Mouse (Mus musculus): ENCODE results near the gene Snrnp70. TPM values are rescaled to one million over a fixed set of nuclear protein-coding genes. Genes with fewer than 3 reads are reported as not detected.
"Not testable (repeated sequence)": the region's sequence is repeated elsewhere in the genome, so short reads cannot be mapped to it uniquely, and the experiment has no call there.

The Snrnp70 gene
- total RNA-seq, 1 experiment from 2014 or later: 324 TPM

GRCm38 (mm10) chr7:45370475-45371311, 24.8 kb downstream of the Snrnp70 start, which contains the start of gene Lin7b:
Lin7b (minus strand) TSS chr7:45370583.
- ATAC-seq (replicated peaks; ENCODE audit: insufficient number of reproducible peaks, low FRiP score, low TSS enrichment, poor library complexity, severe bottlenecking): peak; percentile 69

- ATAC-seq (replicated peaks; ENCODE audit: insufficient number of reproducible peaks, low FRiP score, low TSS enrichment, poor library complexity, severe bottlenecking): no peak
Observed at GRCm38 (mm10) chr7:45369836-45370474, 25.6 kb downstream of the Snrnp70 start.

- ATAC-seq (replicated peaks; ENCODE audit: insufficient number of reproducible peaks, low FRiP score, low TSS enrichment, poor library complexity, severe bottlenecking): no peak
Observed at GRCm38 (mm10) chr7:45369022-45369745, 26.4 kb downstream of the Snrnp70 start.

- ATAC-seq (replicated peaks; ENCODE audit: insufficient number of reproducible peaks, low FRiP score, low TSS enrichment, poor library complexity, severe bottlenecking): no peak
Observed at GRCm38 (mm10) chr7:45368178-45368577, 27.4 kb downstream of the Snrnp70 start.

- ATAC-seq (replicated peaks; ENCODE audit: insufficient number of reproducible peaks, low FRiP score, low TSS enrichment, poor library complexity, severe bottlenecking): peak; percentile 82
Observed at GRCm38 (mm10) chr7:45367020-45367880, 28.3 kb downstream of the Snrnp70 start.

- ATAC-seq (replicated peaks; ENCODE audit: insufficient number of reproducible peaks, low FRiP score, low TSS enrichment, poor library complexity, severe bottlenecking): no peak
Observed at GRCm38 (mm10) chr7:45366652-45367019, 28.9 kb downstream of the Snrnp70 start, which contains the start of gene Ppfia3. Ppfia3 (minus strand) TSS chr7:45367019.

- no peak for ATAC-seq (replicated peaks; ENCODE audit: insufficient number of reproducible peaks, low FRiP score, low TSS enrichment, poor library complexity, severe bottlenecking)
Observed at GRCm38 (mm10) chr7:45365742-45366651, 29.5 kb downstream of the Snrnp70 start.

- ATAC-seq (replicated peaks; ENCODE audit: insufficient number of reproducible peaks, low FRiP score, low TSS enrichment, poor library complexity, severe bottlenecking): no peak
Observed at GRCm38 (mm10) chr7:45363983-45364382, 31.6 kb downstream of the Snrnp70 start.

- ATAC-seq (replicated peaks; ENCODE audit: insufficient number of reproducible peaks, low FRiP score, low TSS enrichment, poor library complexity, severe bottlenecking): no peak
Observed at GRCm38 (mm10) chr7:45362801-45363200, 32.7 kb downstream of the Snrnp70 start.

GRCm38 (mm10) chr7:45361243-45361804, 34.2 kb downstream of the Snrnp70 start:
- peak; percentile 68 for ATAC-seq (replicated peaks; ENCODE audit: insufficient number of reproducible peaks, low FRiP score, low TSS enrichment, poor library complexity, severe bottlenecking)

GRCm38 (mm10) chr7:45360404-45361125, 35.0 kb downstream of the Snrnp70 start:
- ATAC-seq (replicated peaks; ENCODE audit: insufficient number of reproducible peaks, low FRiP score, low TSS enrichment, poor library complexity, severe bottlenecking): no peak

- not testable (repeated sequence) for ATAC-seq (replicated peaks; ENCODE audit: insufficient number of reproducible peaks, low FRiP score, low TSS enrichment, poor library complexity, severe bottlenecking)
Observed at GRCm38 (mm10) chr7:45359081-45359480, 36.5 kb downstream of the Snrnp70 start.

GRCm38 (mm10) chr7:45356087-45356486, 39.5 kb downstream of the Snrnp70 start:
- ATAC-seq (replicated peaks; ENCODE audit: insufficient number of reproducible peaks, low FRiP score, low TSS enrichment, poor library complexity, severe bottlenecking): no peak

GRCm38 (mm10) chr7:45355318-45356020, 40.1 kb downstream of the Snrnp70 start:
- no peak for ATAC-seq (replicated peaks; ENCODE audit: insufficient number of reproducible peaks, low FRiP score, low TSS enrichment, poor library complexity, severe bottlenecking)

GRCm38 (mm10) chr7:45353041-45353440, 42.5 kb downstream of the Snrnp70 start:
- no peak for ATAC-seq (replicated peaks; ENCODE audit: insufficient number of reproducible peaks, low FRiP score, low TSS enrichment, poor library complexity, severe bottlenecking)

- ATAC-seq (replicated peaks; ENCODE audit: insufficient number of reproducible peaks, low FRiP score, low TSS enrichment, poor library complexity, severe bottlenecking): no peak
Observed at GRCm38 (mm10) chr7:45346905-45347304, 48.6 kb downstream of the Snrnp70 start.

Measured in monocyte, adult 5-6 weeks (primary cell).